Mouse (Mus musculus): ENCODE measurements at regions not wholly inside any gene's neighbourhood (a gene's known extent, or its start where the extent isn't known, plus 50 kb on each side); places are given as distances from the start of the nearest gene placed in this dataset.

- Histone ChIP-seq H3K27me3 (ENCODE audit: insufficient read depth, poor library complexity, severe bottlenecking) (no peaks in the 10 kb centered on the region), H3K36me3 (no peaks in the 10 kb centered on the region), H3K27ac (no peak overlapping the region), H3K4me3 (no peak overlapping the region), H3K9me3 (no peaks in the 10 kb centered on the region), H3K4me1 (no peaks in the 10 kb centered on the region)
- no peak for DNase-seq (ENCODE audit: low spot score)
These were observed 147.7 kb upstream of the Mbnl1 start for GRCm38 (mm10) chr3:60324969-60325368.

GRCm38 (mm10) chr3:60332460-60332859 is 140.2 kb upstream of the Mbnl1 start:
- Histone ChIP-seq H3K4me3 (no peak overlapping the region), H3K9me3 (no peaks in the 10 kb centered on the region), H3K4me1 (no peaks in the 10 kb centered on the region), H3K27me3 (ENCODE audit: insufficient read depth, poor library complexity, severe bottlenecking) (no peaks in the 10 kb centered on the region), H3K36me3 (no peaks in the 10 kb centered on the region), H3K27ac (no peak overlapping the region)
- no peak for DNase-seq (ENCODE audit: low spot score)

- H3K36me3 ChIP-seq, result no peaks in the 10 kb centered on the region
- H3K27ac ChIP-seq, result no peak overlapping the region
- H3K9me3 ChIP-seq, result no peaks in the 10 kb centered on the region
- no peak overlapping the region for H3K4me3 ChIP-seq
- WGBS, result 71% methylated on average over 2 of the region's 2 CpGs
- H3K4me1 ChIP-seq, result no peaks in the 10 kb centered on the region
- no peak for DNase-seq (ENCODE audit: low spot score)
- H3K27me3 ChIP-seq (ENCODE audit: insufficient read depth, poor library complexity, severe bottlenecking), result no peaks in the 10 kb centered on the region
These were observed 139.0 kb upstream of the Mbnl1 start for GRCm38 (mm10) chr3:60333669-60334068.

- no peak overlapping the region for H3K27ac ChIP-seq
- 79% methylated on average over 2 of the region's 2 CpGs for WGBS
- H3K36me3 ChIP-seq, result no peaks in the 10 kb centered on the region
These were observed 138.5 kb upstream of the Mbnl1 start for GRCm38 (mm10) chr3:60334133-60334532.

GRCm38 (mm10) chr3:60346390-60346789 is 126.2 kb upstream of the Mbnl1 start:
- Histone ChIP-seq H3K27me3 (ENCODE audit: insufficient read depth, poor library complexity, severe bottlenecking) (no peaks in the 10 kb centered on the region), H3K4me1 (no peaks in the 10 kb centered on the region), H3K9me3 (no peaks in the 10 kb centered on the region), H3K27ac (no peak overlapping the region), H3K4me3 (no peak overlapping the region), H3K36me3 (no peaks in the 10 kb centered on the region)
- DNase-seq (ENCODE audit: low spot score), result no peak

More at GRCm38 (mm10) chr3:60334133-60334532, 138.5 kb upstream of the Mbnl1 start:
- no peak for DNase-seq (ENCODE audit: low spot score)
- no peaks in the 10 kb centered on the region for H3K9me3 ChIP-seq
- no peaks in the 10 kb centered on the region for H3K4me1 ChIP-seq
- H3K4me3 ChIP-seq, result no peak overlapping the region
- no peaks in the 10 kb centered on the region for H3K27me3 ChIP-seq (ENCODE audit: insufficient read depth, poor library complexity, severe bottlenecking)

GRCm38 (mm10) chr3:60347049-60347448 is 125.6 kb upstream of the Mbnl1 start:
- no peaks in the 10 kb centered on the region for H3K9me3 ChIP-seq
- DNase-seq (ENCODE audit: low spot score), result no peak
- 70% methylated on average over 1 of the region's 1 CpGs for WGBS
- H3K27me3 ChIP-seq (ENCODE audit: insufficient read depth, poor library complexity, severe bottlenecking), result no peaks in the 10 kb centered on the region
- H3K27ac ChIP-seq, result no peak overlapping the region
- no peaks in the 10 kb centered on the region for H3K4me1 ChIP-seq
- H3K36me3 ChIP-seq, result no peaks in the 10 kb centered on the region
- H3K4me3 ChIP-seq, result no peak overlapping the region

GRCm38 (mm10) chr3:60371176-60371965 is 101.3 kb upstream of the Mbnl1 start:
- Histone ChIP-seq H3K36me3 (no peaks in the 10 kb centered on the region), H3K4me3 (no peak overlapping the region), H3K9me3 (no peaks in the 10 kb centered on the region), H3K27ac (no peak overlapping the region), H3K4me1 (no peaks in the 10 kb centered on the region), H3K27me3 (ENCODE audit: insufficient read depth, poor library complexity, severe bottlenecking) (no peaks in the 10 kb centered on the region)
- 82% methylated on average over 2 of the region's 2 CpGs for WGBS
- no peak for DNase-seq (ENCODE audit: low spot score)

- H3K36me3 ChIP-seq, result no peaks in the 10 kb centered on the region
- no peaks in the 10 kb centered on the region for H3K27me3 ChIP-seq (ENCODE audit: insufficient read depth, poor library complexity, severe bottlenecking)
- WGBS, result 70% methylated on average over 1 of the region's 1 CpGs
- H3K4me3 ChIP-seq, result no peak overlapping the region
- DNase-seq (ENCODE audit: low spot score), result no peak
- no peaks in the 10 kb centered on the region for H3K4me1 ChIP-seq
- no peaks in the 10 kb centered on the region for H3K9me3 ChIP-seq
- no peak overlapping the region for H3K27ac ChIP-seq
These were observed 99.0 kb upstream of the Mbnl1 start for GRCm38 (mm10) chr3:60373662-60374061.

GRCm38 (mm10) chr3:60388593-60388992 is 84.0 kb upstream of the Mbnl1 start:
- no peak overlapping the region for H3K4me3 ChIP-seq
- H3K27ac ChIP-seq, result no peak overlapping the region
- no peak for DNase-seq (ENCODE audit: low spot score)
- no peaks in the 10 kb centered on the region for H3K9me3 ChIP-seq
- no peaks in the 10 kb centered on the region for H3K27me3 ChIP-seq (ENCODE audit: insufficient read depth, poor library complexity, severe bottlenecking)
- no peaks in the 10 kb centered on the region for H3K4me1 ChIP-seq
- WGBS, result 71% methylated on average over 2 of the region's 2 CpGs
- H3K36me3 ChIP-seq, result no peaks in the 10 kb centered on the region

GRCm38 (mm10) chr3:60389032-60389431 is 83.6 kb upstream of the Mbnl1 start:
- H3K27ac ChIP-seq, result no peak overlapping the region
- no peak for DNase-seq (ENCODE audit: low spot score)
- H3K36me3 ChIP-seq, result no peaks in the 10 kb centered on the region
- H3K9me3 ChIP-seq, result no peaks in the 10 kb centered on the region
- no peak overlapping the region for H3K4me3 ChIP-seq
- H3K4me1 ChIP-seq, result no peaks in the 10 kb centered on the region
- 72% methylated on average over 2 of the region's 2 CpGs for WGBS
- H3K27me3 ChIP-seq (ENCODE audit: insufficient read depth, poor library complexity, severe bottlenecking), result no peaks in the 10 kb centered on the region

- Histone ChIP-seq H3K27me3 (ENCODE audit: insufficient read depth, poor library complexity, severe bottlenecking) (no peaks in the 10 kb centered on the region), H3K36me3 (no peaks in the 10 kb centered on the region), H3K9me3 (no peaks in the 10 kb centered on the region), H3K27ac (no peak overlapping the region), H3K4me1 (no peaks in the 10 kb centered on the region), H3K4me3 (no peak overlapping the region)
- WGBS, result 55% methylated on average over 4 of the region's 4 CpGs
- no peak for DNase-seq (ENCODE audit: low spot score)
These were observed 77.3 kb upstream of the Mbnl1 start for GRCm38 (mm10) chr3:60395299-60395698.

GRCm38 (mm10) chr3:60396971-60397370 is 75.7 kb upstream of the Mbnl1 start:
- Histone ChIP-seq H3K27me3 (ENCODE audit: insufficient read depth, poor library complexity, severe bottlenecking) (no peaks in the 10 kb centered on the region), H3K27ac (no peak overlapping the region), H3K36me3 (no peaks in the 10 kb centered on the region), H3K4me3 (no peak overlapping the region), H3K9me3 (no peaks in the 10 kb centered on the region), H3K4me1 (no peaks in the 10 kb centered on the region)
- no peak for DNase-seq (ENCODE audit: low spot score)
- WGBS, result 70% methylated on average over 3 of the region's 3 CpGs

GRCm38 (mm10) chr3:60398796-60399195 is 73.8 kb upstream of the Mbnl1 start:
- H3K27ac ChIP-seq, result no peak overlapping the region
- H3K36me3 ChIP-seq, result no peaks in the 10 kb centered on the region
- no peaks in the 10 kb centered on the region for H3K9me3 ChIP-seq
- no peaks in the 10 kb centered on the region for H3K27me3 ChIP-seq (ENCODE audit: insufficient read depth, poor library complexity, severe bottlenecking)
- no peak overlapping the region for H3K4me3 ChIP-seq
- no peak for DNase-seq (ENCODE audit: low spot score)
- no peaks in the 10 kb centered on the region for H3K4me1 ChIP-seq

GRCm38 (mm10) chr3:60402251-60402830 is 70.3 kb upstream of the Mbnl1 start:
- WGBS, result 79% methylated on average over 5 of the region's 5 CpGs
- no peak overlapping the region for H3K27ac ChIP-seq
- no peak overlapping the region for H3K4me3 ChIP-seq
- no peaks in the 10 kb centered on the region for H3K36me3 ChIP-seq
- no peaks in the 10 kb centered on the region for H3K9me3 ChIP-seq
- no peak for DNase-seq (ENCODE audit: low spot score)
- H3K4me1 ChIP-seq, result no peaks in the 10 kb centered on the region
- H3K27me3 ChIP-seq (ENCODE audit: insufficient read depth, poor library complexity, severe bottlenecking), result no peaks in the 10 kb centered on the region
